Mouse (Mus musculus) embryo, embryonic 11 days (tissue): Measurements from ENCODE around the gene Znrf3.

Experiments
- DNase-seq: peaks from one replicate; pipeline ENCODE4 v3.0.0-alpha.2; 2015

The Znrf3 gene

GRCm38 (mm10) chr11:5263078-5263730 is 181.4 kb downstream of the Znrf3 start:
- DNase-seq, result no peak

- peak; percentile 95 for DNase-seq
Observed at GRCm38 (mm10) chr11:5261508-5262392, 182.9 kb downstream of the Znrf3 start, which contains the start of gene Kremen1. TSS of gene Kremen1 (minus strand) at chr11:5261558.

DNA sequence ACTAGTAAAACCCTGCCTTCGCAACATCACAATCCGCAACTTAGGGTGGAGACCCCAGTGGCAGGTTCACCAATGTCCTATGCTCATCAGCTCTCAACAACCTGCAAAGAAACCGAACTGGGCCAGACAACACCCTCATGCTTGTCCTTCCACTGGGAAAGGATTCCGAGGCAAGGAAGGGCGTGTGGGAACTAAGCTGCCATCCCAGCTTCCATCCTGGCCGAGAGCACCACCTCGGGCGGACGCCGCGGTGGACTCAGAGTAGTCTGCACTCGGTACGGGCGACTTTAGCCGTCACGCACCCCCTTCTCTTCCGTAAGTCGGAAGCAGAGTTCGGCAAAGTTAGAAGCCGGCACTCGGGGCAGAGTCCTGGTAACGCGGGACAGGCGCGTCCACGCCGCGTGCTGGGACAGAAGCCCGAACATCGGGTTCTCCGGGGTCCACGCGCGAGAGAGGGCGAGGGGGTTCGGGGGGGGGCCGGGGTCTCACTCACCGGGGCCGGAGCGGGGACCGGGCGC is 183.6 kb downstream of the Znrf3 start:
- peak; percentile 79 for DNase-seq

GRCm38 (mm10) chr11:5259944-5260598 is 184.6 kb downstream of the Znrf3 start:
- no peak for DNase-seq

GRCm38 (mm10) chr11:5258036-5258435 is 186.6 kb downstream of the Znrf3 start:
- DNase-seq, result no peak

- no peak for DNase-seq
Observed at GRCm38 (mm10) chr11:5257151-5257862, 187.3 kb downstream of the Znrf3 start.

DNA sequence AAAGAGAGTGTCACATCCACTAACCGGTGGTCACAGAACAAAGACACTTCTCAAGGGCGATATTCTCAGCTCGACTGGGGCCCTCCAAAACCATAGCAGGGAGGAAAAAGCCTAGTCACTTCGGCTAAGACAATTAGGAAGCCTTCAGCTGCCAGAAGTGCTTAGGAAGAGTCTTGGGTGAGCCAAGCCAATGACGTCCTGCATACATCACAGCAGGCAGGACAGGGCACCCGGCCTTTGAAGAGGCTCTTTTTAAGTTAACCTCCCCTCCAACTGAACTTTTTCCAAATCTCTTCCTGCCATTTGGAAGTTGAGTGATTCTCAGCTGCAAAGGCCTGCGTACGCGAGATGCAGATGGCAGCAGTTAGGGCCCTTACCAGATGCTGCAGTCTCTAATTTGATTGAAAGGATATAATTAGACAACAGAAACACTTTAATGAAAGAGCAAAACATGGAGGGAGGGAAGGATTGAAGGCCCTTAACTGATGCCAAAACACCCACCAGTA is 189.1 kb downstream of the Znrf3 start:
- DNase-seq, result no peak

DNA sequence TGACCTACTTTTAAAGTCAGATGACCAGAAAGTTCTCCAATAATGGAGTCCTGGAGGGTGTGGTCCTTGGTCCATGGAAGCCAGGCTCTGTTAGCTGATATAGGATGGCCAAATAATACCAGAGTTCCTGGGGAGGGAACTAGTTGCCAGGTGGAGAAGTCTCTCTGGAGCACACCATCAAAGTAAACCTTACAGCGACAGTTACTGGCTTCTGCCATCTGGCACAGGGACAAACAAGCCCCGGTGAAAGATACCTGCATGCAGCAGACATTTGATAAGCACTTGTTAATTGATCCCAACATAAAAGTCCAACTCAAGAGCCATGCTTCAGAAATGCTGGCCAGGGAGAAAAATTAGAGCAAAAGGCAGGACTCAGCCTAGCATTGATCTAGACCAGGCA is 190.6 kb downstream of the Znrf3 start:
- no peak for DNase-seq

DNA sequence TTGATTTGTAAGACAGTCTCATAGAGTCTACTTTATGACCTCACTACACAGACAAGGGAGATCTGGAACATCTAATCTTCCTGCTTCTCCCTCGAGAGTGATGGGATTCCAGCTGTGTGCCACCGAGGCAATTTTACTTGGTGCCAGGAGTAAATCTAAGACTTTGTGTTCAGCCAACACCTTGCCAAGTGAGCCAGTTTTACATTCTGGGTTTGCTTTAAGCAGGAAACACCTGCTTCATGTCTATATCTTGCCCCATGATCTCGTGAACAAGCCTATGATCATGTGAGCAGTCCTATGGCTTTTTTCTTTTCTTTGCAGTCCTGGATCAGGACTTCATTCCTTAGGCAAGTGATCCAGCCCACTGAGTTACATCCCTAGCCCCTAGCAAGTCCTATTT is 191.1 kb downstream of the Znrf3 start:
- no peak for DNase-seq

- no peak for DNase-seq
Observed at GRCm38 (mm10) chr11:5252727-5253126, 191.9 kb downstream of the Znrf3 start.

DNA sequence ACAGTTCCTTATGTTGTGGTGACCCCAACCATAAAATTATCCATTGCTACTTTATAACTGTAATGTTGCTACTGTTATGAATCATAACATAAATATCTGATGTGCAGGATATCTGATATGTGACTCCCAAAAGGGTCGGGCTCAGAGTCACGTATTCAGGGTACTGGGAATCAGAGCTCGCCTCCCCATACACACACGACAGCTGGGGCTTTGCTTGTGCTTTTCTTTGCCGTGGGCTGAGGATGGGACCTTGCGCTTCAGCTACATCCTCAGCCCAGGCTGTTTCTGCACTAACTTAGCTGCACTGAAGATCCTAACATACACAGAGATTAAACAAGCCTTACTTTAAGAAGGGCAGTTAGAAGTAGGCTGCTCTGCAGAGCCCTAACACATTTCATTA is 193.5 kb downstream of the Znrf3 start:
- DNase-seq, result no peak

DNA sequence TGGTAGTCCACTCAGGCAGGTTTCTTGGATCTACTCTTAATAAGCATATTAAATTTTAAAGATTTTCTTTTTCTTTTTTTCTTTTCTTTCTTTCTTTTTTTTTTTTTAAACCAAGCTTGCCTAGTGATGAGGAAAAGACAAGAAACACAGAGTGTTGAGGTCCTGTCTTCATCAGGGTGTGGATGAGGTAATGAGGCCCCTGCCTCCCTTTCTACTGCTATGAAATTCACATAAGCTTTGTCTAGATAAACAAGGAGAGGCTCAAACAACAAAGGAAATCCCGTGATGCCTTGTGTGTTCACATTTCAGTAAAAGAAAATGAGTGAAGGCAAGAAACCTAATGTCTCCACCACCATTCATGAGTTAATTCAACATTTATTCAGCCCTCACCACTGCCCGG is 196.4 kb downstream of the Znrf3 start:
- DNase-seq, result no peak

- no peak for DNase-seq
Observed at GRCm38 (mm10) chr11:5245431-5245830, 199.2 kb downstream of the Znrf3 start.

GRCm38 (mm10) chr11:5244749-5245130 is 199.9 kb downstream of the Znrf3 start:
- peak; percentile 36 for DNase-seq

- DNase-seq, result peak; percentile 52
Observed at GRCm38 (mm10) chr11:5243812-5244748, 200.6 kb downstream of the Znrf3 start.

DNA sequence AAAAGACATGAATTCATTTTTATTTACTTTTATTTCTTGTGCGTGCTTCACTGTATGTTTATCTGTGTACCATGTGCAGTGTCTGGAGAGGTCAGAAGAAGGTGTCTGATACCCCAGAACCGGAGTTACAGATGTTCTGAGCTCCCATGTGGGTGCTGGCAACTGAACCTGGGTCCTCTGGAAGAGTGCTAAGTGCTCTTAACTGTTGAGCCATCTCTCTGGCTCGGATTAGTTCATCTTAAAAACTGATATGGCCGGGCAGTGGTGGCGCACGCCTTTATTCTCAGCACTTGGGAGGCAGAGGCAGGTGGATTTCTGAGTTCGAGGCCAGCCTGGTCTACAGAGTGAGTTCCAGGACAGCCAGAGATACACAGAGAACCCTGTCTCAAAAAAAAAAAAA is 201.4 kb downstream of the Znrf3 start:
- DNase-seq, result no peak

- no peak for DNase-seq
Observed at GRCm38 (mm10) chr11:5242158-5242557, 202.5 kb downstream of the Znrf3 start.

GRCm38 (mm10) chr11:5239706-5240690 is 204.6 kb downstream of the Znrf3 start:
- peak; percentile 76 for DNase-seq
